Mouse (Mus musculus): ENCODE results near the gene Atraid. TPM values are rescaled to one million over a fixed set of nuclear protein-coding genes. Genes with fewer than 3 reads are reported as not detected.

Gene Atraid
- 26.5 TPM for total RNA-seq (2023)

GRCm38 (mm10) chr5:31047848-31048762, at the start of gene Atraid:
Gene Atraid, plus strand, starts transcription at chr5:31048312.

DNA sequence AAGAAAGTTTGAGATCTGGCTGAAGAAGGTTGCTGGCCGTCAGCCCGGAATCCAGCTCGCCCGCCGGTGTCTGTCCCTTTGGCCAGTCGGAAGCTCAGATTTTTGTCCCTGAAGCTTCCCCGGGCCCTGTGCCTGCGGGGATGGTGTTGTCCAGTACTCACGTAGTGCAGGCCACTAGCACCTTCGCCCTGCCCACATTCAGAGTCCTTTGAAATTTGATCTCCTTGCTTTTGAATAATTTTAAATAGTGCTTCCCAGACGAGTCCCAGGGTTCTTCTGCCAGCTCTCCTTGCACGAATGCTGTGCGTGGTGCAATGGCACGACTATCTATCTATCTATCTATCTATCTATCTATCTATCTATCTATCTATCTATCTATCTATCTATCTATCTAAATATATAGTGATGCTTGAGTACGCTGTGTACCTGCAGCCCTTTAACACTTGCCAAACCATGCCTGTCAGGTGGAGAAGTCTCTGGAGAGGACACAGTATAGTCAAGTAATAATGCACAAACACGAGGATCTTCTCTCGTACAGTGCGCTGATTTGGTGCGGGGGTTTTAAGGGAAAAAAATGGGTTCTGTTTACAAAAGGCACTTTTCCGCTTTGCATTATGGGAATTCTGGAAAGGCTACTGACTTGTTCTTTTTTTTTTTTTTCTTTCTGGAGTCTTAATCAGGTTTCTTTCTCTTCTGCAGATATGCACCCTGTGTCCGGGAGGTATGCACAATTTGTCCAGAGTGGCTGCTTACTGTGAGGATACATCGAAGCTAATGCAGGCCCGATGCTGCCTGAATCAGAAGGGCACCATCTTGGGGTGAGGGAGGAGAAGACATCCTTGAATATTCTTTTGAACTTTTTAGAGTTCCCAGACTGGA, 890 bp downstream of the Atraid start, which contains the start of gene Slc5a6:
TSS of gene Slc5a6 (minus strand) at position 162 of the 879 bp plus-strand sequence.

GRCm38 (mm10) chr5:31054261-31055215, 6.4 kb downstream of the Atraid start, which contains the start of gene Cad:
Gene Cad, plus strand, starts transcription at chr5:31054780.

Other genes with a start within 250 kb of the Atraid start
- gene Mapre3, start 233.7 kb upstream of the Atraid start, total RNA-seq (2023), result 16.6 TPM
- 36.4 TPM for gene Tmem214, start 180.3 kb upstream of the Atraid start, total RNA-seq (2023)
- 13.4 TPM for gene Agbl5, start 159.6 kb upstream of the Atraid start, total RNA-seq (2023)
- 142 TPM for gene Ost4, start 140.5 kb upstream of the Atraid start, total RNA-seq (2023)
- gene Emilin1, start 134.9 kb upstream of the Atraid start, total RNA-seq (2023), result 4.6 TPM
- 19.2 TPM for gene Khk, start 126.9 kb upstream of the Atraid start, total RNA-seq (2023)
- not detected for gene Cgref1, start 102.7 kb upstream of the Atraid start, total RNA-seq (2023)
- gene Preb, start 88.0 kb upstream of the Atraid start, total RNA-seq (2023), result 180 TPM
- gene Tcf23, start 79.7 kb upstream of the Atraid start, total RNA-seq (2023), result not detected
- gene Slc5a6, start 612 bp downstream of the Atraid start, total RNA-seq (2023), result 8.3 TPM
- gene Cad, start 6.5 kb downstream of the Atraid start, total RNA-seq (2023), result 53.8 TPM
- gene Dnajc5g, start 58.0 kb downstream of the Atraid start, total RNA-seq (2023), result not detected
- not detected for gene Slc30a3, start 59.9 kb downstream of the Atraid start, total RNA-seq (2023)
- gene Trim54, start 68.4 kb downstream of the Atraid start, total RNA-seq (2023), result not detected
- not detected for gene Ucn, start 90.5 kb downstream of the Atraid start, total RNA-seq (2023)
- 16.1 TPM for gene Mpv17, start 105.9 kb downstream of the Atraid start, total RNA-seq (2023)
- 2.9 TPM for gene Gm29609, start 131.6 kb downstream of the Atraid start, total RNA-seq (2023)
- 166 TPM for gene Gtf3c2, start 131.8 kb downstream of the Atraid start, total RNA-seq (2023)
- 57.0 TPM for gene Snx17, start 144.9 kb downstream of the Atraid start, total RNA-seq (2023)
- gene Eif2b4, start 145.1 kb downstream of the Atraid start, total RNA-seq (2023), result 43.7 TPM
- gene Zfp513, start 154.0 kb downstream of the Atraid start, total RNA-seq (2023), result 21.2 TPM
- gene Ppm1g, start 172.4 kb downstream of the Atraid start, total RNA-seq (2023), result 153 TPM
- gene Nrbp1, start 192.6 kb downstream of the Atraid start, total RNA-seq (2023), result 150 TPM
- gene Gm9970, start 192.9 kb downstream of the Atraid start, total RNA-seq (2023), result not detected
- 25.8 TPM for gene Krtcap3, start 203.4 kb downstream of the Atraid start, total RNA-seq (2023)
- 16.6 TPM for gene Ift172, start 242.8 kb downstream of the Atraid start, total RNA-seq (2023)
- 1.3 TPM for gene Fndc4, start 247.8 kb downstream of the Atraid start, total RNA-seq (2023)
- not detected for gene Gckr, start 249.1 kb downstream of the Atraid start, total RNA-seq (2023)

Measured in CD8-positive naive resting alpha-beta T cell, adult 57 days (primary cell).